Mouse (Mus musculus): ENCODE results near the gene Cnppd1. TPM values are rescaled to one million over a fixed set of nuclear protein-coding genes. Genes with fewer than 3 reads are reported as not detected.

Cnppd1 gene
- polyA plus RNA-seq, 1 experiment from 2014 or later = 47.2 TPM

DNA sequence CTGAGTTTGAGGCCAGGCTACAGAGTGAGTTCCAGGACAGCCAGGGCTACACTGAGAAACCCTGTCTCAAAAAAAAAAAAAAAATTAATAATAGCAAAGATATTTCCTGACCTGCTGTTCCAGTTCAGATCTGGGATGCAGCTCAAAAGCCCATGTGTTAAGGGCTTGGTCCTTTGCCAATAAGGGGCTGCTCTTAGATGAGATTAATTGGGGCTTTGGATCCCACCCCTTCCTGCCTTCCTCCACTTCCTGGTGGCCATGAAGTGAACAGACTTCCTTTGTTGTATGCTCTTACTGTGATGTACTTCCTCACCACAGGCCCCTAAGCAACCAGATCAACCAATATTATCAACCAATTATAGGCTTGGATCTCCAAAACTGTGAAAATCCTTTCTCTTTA is 44.6 kb upstream of the Cnppd1 start:
- no peaks in the 10 kb centered on the region for H3K9me3 ChIP-seq (replicated peaks; ENCODE audit: low read length)
- H3K9ac ChIP-seq (ENCODE audit: low read depth, low read length) = no peak overlapping the region
- H3K4me3 ChIP-seq (replicated peaks; ENCODE audit: low read depth, low read length) = no peak overlapping the region
- H3K27ac ChIP-seq = no peak overlapping the region
- H3K27me3 ChIP-seq (ENCODE audit: insufficient read depth, low read length) = no peaks in the 10 kb centered on the region
- H3K4me2 ChIP-seq (ENCODE audit: low read length) = no peak overlapping the region
- no peak for ATAC-seq (replicated peaks; ENCODE audit: low FRiP score, low read depth)
- peaks cover 8% of the 10 kb centered on the region; the same call in 1 of the 2 replicates for H3K4me1 ChIP-seq (replicated peaks; ENCODE audit: insufficient read depth, low read length)
- TF ChIP-seq CTCF (IDR thresholded peaks at IDR 0.05; ENCODE audit: low read depth) = no peak
- H3K36me3 ChIP-seq (ENCODE audit: insufficient read depth, low read length) = peaks cover 50% of the 10 kb centered on the region
- DNase-seq (ENCODE audit: low spot score) = peak; percentile 36

- DNase-seq (ENCODE audit: low spot score) (no peak), ATAC-seq (replicated peaks; ENCODE audit: low FRiP score, low read depth) (no peak)
- Histone ChIP-seq H3K27ac (no peak overlapping the region), H3K9ac (ENCODE audit: low read depth, low read length) (no peak overlapping the region), H3K4me2 (ENCODE audit: low read length) (no peak overlapping the region), H3K36me3 (ENCODE audit: insufficient read depth, low read length) (peaks cover 50% of the 10 kb centered on the region), H3K4me1 (replicated peaks; ENCODE audit: insufficient read depth, low read length) (no peaks in the 10 kb centered on the region), H3K27me3 (ENCODE audit: insufficient read depth, low read length) (no peaks in the 10 kb centered on the region), H3K4me3 (replicated peaks; ENCODE audit: low read depth, low read length) (no peak overlapping the region), H3K9me3 (replicated peaks; ENCODE audit: low read length) (no peaks in the 10 kb centered on the region)
- 89% methylated on average over 11 of the region's 11 CpGs for WGBS
- TF ChIP-seq CTCF (IDR thresholded peaks at IDR 0.05; ENCODE audit: low read depth) = no peak
These were observed 43.0 kb upstream of the Cnppd1 start for GRCm38 (mm10) chr1:75185495-75185894.

DNA sequence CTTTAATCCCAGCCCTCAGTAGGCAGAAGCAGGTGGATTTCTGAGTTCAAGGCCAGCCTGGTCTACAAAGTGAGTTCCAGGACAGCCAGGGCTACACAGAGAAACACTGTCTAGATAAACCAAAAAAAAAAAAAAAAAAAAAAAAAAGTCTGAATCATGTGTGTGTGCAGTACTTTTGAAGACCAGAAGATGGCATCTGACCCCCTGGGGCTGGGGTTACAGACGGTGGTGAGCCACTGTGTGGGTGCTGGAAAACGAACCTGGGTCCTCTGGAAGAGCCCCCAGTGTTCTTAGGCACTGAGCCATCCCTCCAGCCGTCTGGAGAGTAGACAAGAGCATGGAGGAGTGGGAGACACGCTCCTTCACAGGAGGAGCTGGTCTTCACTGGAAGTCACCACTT is 39.6 kb upstream of the Cnppd1 start:
- ATAC-seq (replicated peaks; ENCODE audit: low FRiP score, low read depth) = no peak
- WGBS = 76% methylated on average over 4 of the region's 4 CpGs
- no peak overlapping the region for H3K4me3 ChIP-seq (replicated peaks; ENCODE audit: low read depth, low read length)
- peaks cover 42% of the 10 kb centered on the region for H3K36me3 ChIP-seq (ENCODE audit: insufficient read depth, low read length)
- H3K4me1 ChIP-seq (replicated peaks; ENCODE audit: insufficient read depth, low read length) = peaks cover 6% of the 10 kb centered on the region
- no peaks in the 10 kb centered on the region for H3K9me3 ChIP-seq (replicated peaks; ENCODE audit: low read length)
- H3K27me3 ChIP-seq (ENCODE audit: insufficient read depth, low read length) = no peaks in the 10 kb centered on the region
- H3K27ac ChIP-seq = no peak overlapping the region
- DNase-seq (ENCODE audit: low spot score) = no peak
- H3K9ac ChIP-seq (ENCODE audit: low read depth, low read length) = no peak overlapping the region
- no peak overlapping the region for H3K4me2 ChIP-seq (ENCODE audit: low read length)
- TF ChIP-seq CTCF (IDR thresholded peaks at IDR 0.05; ENCODE audit: low read depth) = peak; percentile 25; the same call in 1 of the 2 replicates

DNA sequence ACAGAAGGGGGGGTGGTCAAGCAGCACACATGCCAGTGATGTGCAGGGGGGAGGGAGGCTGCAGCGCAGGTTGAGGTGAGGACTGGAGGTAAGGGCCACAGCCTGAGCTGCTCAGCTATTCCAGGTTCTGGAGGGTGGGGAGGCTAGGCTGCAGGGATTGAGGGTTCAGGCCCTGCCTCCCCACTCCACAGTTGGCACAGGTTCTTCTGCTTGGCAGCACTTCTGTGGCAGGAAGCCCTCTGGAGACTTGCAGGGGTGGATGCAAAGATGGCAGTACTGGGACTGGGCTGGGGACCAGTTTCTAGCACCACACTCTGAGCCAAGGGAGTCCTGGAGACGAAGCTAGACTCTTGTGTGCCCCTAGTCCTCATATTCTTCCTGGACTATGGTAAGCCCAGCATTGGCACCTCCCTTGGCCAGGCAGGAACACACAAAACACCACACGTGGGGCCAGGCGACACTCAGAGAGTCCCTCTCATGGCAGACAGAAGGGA is 38.9 kb upstream of the Cnppd1 start:
- WGBS = 84% methylated on average over 4 of the region's 4 CpGs
- Histone ChIP-seq H3K9me3 (replicated peaks; ENCODE audit: low read length) (no peaks in the 10 kb centered on the region), H3K4me3 (replicated peaks; ENCODE audit: low read depth, low read length) (no peak overlapping the region), H3K4me1 (replicated peaks; ENCODE audit: insufficient read depth, low read length) (peaks cover 6% of the 10 kb centered on the region), H3K9ac (ENCODE audit: low read depth, low read length) (no peak overlapping the region), H3K36me3 (ENCODE audit: insufficient read depth, low read length) (peaks cover 38% of the 10 kb centered on the region), H3K4me2 (ENCODE audit: low read length) (no peak overlapping the region), H3K27ac (no peak overlapping the region), H3K27me3 (ENCODE audit: insufficient read depth, low read length) (no peaks in the 10 kb centered on the region)
- DNase-seq (ENCODE audit: low spot score) = no peak
- TF ChIP-seq CTCF (IDR thresholded peaks at IDR 0.05; ENCODE audit: low read depth) = no peak
- ATAC-seq (replicated peaks; ENCODE audit: low FRiP score, low read depth) = no peak

- Histone ChIP-seq H3K9ac (ENCODE audit: low read depth, low read length) (peak overlapping the region; percentile 37; the same call in 1 of the 2 replicates), H3K27me3 (ENCODE audit: insufficient read depth, low read length) (no peaks in the 10 kb centered on the region), H3K27ac (peak overlapping the region; percentile 31; the same call in 1 of the 2 replicates), H3K4me1 (replicated peaks; ENCODE audit: insufficient read depth, low read length) (peaks cover 6% of the 10 kb centered on the region), H3K4me2 (ENCODE audit: low read length) (peak overlapping the region; percentile 96; the same call in 1 of the 2 replicates), H3K36me3 (ENCODE audit: insufficient read depth, low read length) (peaks cover 33% of the 10 kb centered on the region), H3K4me3 (replicated peaks; ENCODE audit: low read depth, low read length) (peak overlapping the region; percentile 53; the same call in 1 of the 2 replicates), H3K9me3 (replicated peaks; ENCODE audit: low read length) (no peaks in the 10 kb centered on the region)
- ATAC-seq (replicated peaks; ENCODE audit: low FRiP score, low read depth) = no peak; the same call in 1 of the 2 replicates
- no peak for DNase-seq (ENCODE audit: low spot score)
- no peak for TF ChIP-seq CTCF (IDR thresholded peaks at IDR 0.05; ENCODE audit: low read depth)
- 25% methylated on average over 7 of the region's 7 CpGs for WGBS
These were observed 38.2 kb upstream of the Cnppd1 start for GRCm38 (mm10) chr1:75180741-75181140.

DNA sequence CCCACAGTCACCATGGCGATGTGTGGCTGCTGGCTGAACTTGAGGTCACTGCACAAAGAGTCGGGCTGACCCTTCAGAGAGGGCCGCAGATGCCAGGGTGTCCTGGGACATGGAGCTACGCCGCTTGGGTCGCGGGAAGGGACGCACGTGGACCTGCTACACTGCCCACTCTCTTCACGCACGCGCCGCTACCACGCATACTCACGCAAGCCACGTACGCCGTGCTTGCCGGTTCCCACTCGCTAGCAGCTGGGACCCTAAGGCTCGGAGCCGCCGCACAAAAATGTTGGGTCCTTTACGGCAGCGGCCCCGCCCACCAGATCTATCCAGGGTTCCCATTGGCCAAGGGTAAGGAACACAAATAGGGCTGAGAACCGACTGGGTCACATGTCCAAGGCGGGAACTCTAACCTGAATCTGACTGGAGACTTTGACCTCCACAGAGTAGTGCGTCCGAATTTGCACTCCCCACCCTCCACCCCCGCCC is 37.6 kb upstream of the Cnppd1 start, which contains the start of gene Abcb6:
Gene Abcb6, minus strand, starts transcription at position 288 of the 486 bp plus-strand sequence.
- Histone ChIP-seq H3K4me2 (ENCODE audit: low read length) (peak within 1 kb of the TSS; percentile 96), H3K9ac (ENCODE audit: low read depth, low read length) (peak within 1 kb of the TSS; percentile 66), H3K36me3 (ENCODE audit: insufficient read depth, low read length) (peaks cover 32% of the 10 kb centered on the region), H3K4me3 (replicated peaks; ENCODE audit: low read depth, low read length) (peak within 1 kb of the TSS; percentile 53), H3K9me3 (replicated peaks; ENCODE audit: low read length) (no peaks in the 10 kb centered on the region), H3K27me3 (ENCODE audit: insufficient read depth, low read length) (no peaks in the 10 kb centered on the region), H3K27ac (peak within 1 kb of the TSS; percentile 31), H3K4me1 (replicated peaks; ENCODE audit: insufficient read depth, low read length) (peaks cover 6% of the 10 kb centered on the region)
- peak; percentile 89 for ATAC-seq (replicated peaks; ENCODE audit: low FRiP score, low read depth)
- DNase-seq (ENCODE audit: low spot score) = peak; percentile 97
- TF ChIP-seq CTCF (IDR thresholded peaks at IDR 0.05; ENCODE audit: low read depth) = no peak
- WGBS = under 1% methylated on average over 31 of the region's 31 CpGs

Measured in kidney, postnatal 0 days (tissue).